Mouse (Mus musculus) bone marrow, adult 2 months (tissue): Measurements from ENCODE around the gene Gpx8. TPM values are rescaled to one million over a fixed set of nuclear protein-coding genes. Genes with fewer than 3 reads are reported as not detected.

Experiments used
- H3K27ac ChIP-seq: fragments of 200-500 bp; 2 replicates; pipeline ENCODE4 v1.5.1; 2012; ENCODE audit warnings: low read depth, mild to moderate bottlenecking, control low read depth, inconsistent platforms, low read length; ENCODE audit not compliant: control insufficient read depth, poor library complexity, insufficient read depth
- H3K4me1 ChIP-seq: fragments of 200-500 bp; 2 replicates; pipeline ENCODE4 v1.6.1; 2011; ENCODE audit warnings: low read length; ENCODE audit not compliant: control insufficient read depth, insufficient read depth
- H3K4me3 ChIP-seq: fragments of 200-500 bp; replicated peaks from 2 replicates; pipeline ENCODE3; 2011; ENCODE audit warnings: mild to moderate bottlenecking, low read depth, low read length, control low read depth; ENCODE audit not compliant: control insufficient read depth
- CTCF ChIP-seq: fragments of 200-500 bp; IDR thresholded peaks from 2 replicates; pipeline ENCODE4 v1.5.1; 2011; ENCODE audit warnings: low read length, control low read depth; ENCODE audit not compliant: control insufficient read depth, insufficient read depth
- POLR2A ChIP-seq: fragments of 200-500 bp; IDR thresholded peaks from 2 replicates; pipeline ENCODE4 v1.6.1; 2011; ENCODE audit warnings: low read depth, mild to moderate bottlenecking, control low read depth, low read length, borderline replicate concordance; ENCODE audit not compliant: control insufficient read depth
- WGBS: fragments of 180-500 bp; shearing (Covaris S2); methylation state at CpG from one replicate; pipeline ENCODE4 v1.1.7; 2018; 5-methylcytosine and 5-hydroxymethylcytosine counted together
- polyA plus RNA-seq: library from polyadenylated mRNA; stranded (reverse); fragments of >200 nt; gene quantifications from 2 replicates; pipeline ENCODE4 v1.2.4, GENCODE M21; 2011; ENCODE audit warnings: low replicate concordance; ENCODE audit not compliant: missing spikeins, insufficient read depth, insufficient read length

Gene Gpx8
- polyA plus RNA-seq: 4.6 and 23.8 TPM in 2 replicates

GRCm38 (mm10) chr13:113046211-113046883, at the start of gene Gpx8:
Gpx8 (minus strand) TSS chr13:113046410.
- H3K4me1 ChIP-seq: no peaks in the 10 kb centered on the region
- no peak for TF ChIP-seq CTCF
- no peak for TF ChIP-seq POLR2A
- no peak within 1 kb of the TSS for H3K27ac ChIP-seq
- WGBS: 8% methylated on average over 21 of the region's 21 CpGs
- H3K4me3 ChIP-seq: no peak within 1 kb of the TSS

GRCm38 (mm10) chr13:113094618-113095017, 48.4 kb upstream of the Gpx8 start:
- Histone ChIP-seq H3K27ac (no peak overlapping the region), H3K4me3 (no peak overlapping the region), H3K4me1 (no peaks in the 10 kb centered on the region)
- 74% methylated on average over 1 of the region's 1 CpGs for WGBS
- no peak for TF ChIP-seq CTCF
- no peak for TF ChIP-seq POLR2A

GRCm38 (mm10) chr13:113090489-113090888, 44.3 kb upstream of the Gpx8 start:
- H3K27ac ChIP-seq: no peak overlapping the region
- TF ChIP-seq CTCF: no peak
- TF ChIP-seq POLR2A: no peak
- H3K4me3 ChIP-seq: no peak overlapping the region
- no peaks in the 10 kb centered on the region for H3K4me1 ChIP-seq
- WGBS: 81% methylated on average over 8 of the region's 8 CpGs

GRCm38 (mm10) chr13:113087226-113088017, 41.2 kb upstream of the Gpx8 start:
- Histone ChIP-seq H3K27ac (no peak overlapping the region), H3K4me1 (no peaks in the 10 kb centered on the region), H3K4me3 (no peak overlapping the region)
- no peak for TF ChIP-seq CTCF
- TF ChIP-seq POLR2A: no peak
- 60% methylated on average over 13 of the region's 13 CpGs for WGBS

GRCm38 (mm10) chr13:113084732-113085131, 38.5 kb upstream of the Gpx8 start:
- WGBS: 42% methylated on average over 5 of the region's 5 CpGs
- no peaks in the 10 kb centered on the region for H3K4me1 ChIP-seq
- H3K27ac ChIP-seq: no peak overlapping the region
- H3K4me3 ChIP-seq: no peak overlapping the region
- TF ChIP-seq POLR2A (no peak), CTCF (no peak)

GRCm38 (mm10) chr13:113082101-113082500, 35.9 kb upstream of the Gpx8 start:
- Histone ChIP-seq H3K4me1 (no peaks in the 10 kb centered on the region; the same call in 1 of the 2 replicates), H3K4me3 (no peak overlapping the region), H3K27ac (no peak overlapping the region)
- WGBS: 72% methylated on average over 1 of the region's 1 CpGs
- TF ChIP-seq POLR2A (no peak), CTCF (no peak)

GRCm38 (mm10) chr13:113079021-113079420, 32.8 kb upstream of the Gpx8 start:
- no peak for TF ChIP-seq CTCF
- no peak for TF ChIP-seq POLR2A
- no peak overlapping the region for H3K4me3 ChIP-seq
- H3K4me1 ChIP-seq: no peaks in the 10 kb centered on the region; the same call in 1 of the 2 replicates
- no peak overlapping the region for H3K27ac ChIP-seq
- WGBS: 79% methylated on average over 9 of the region's 9 CpGs

- Histone ChIP-seq H3K4me1 (no peaks in the 10 kb centered on the region), H3K27ac (no peak overlapping the region), H3K4me3 (no peak overlapping the region)
- TF ChIP-seq CTCF (no peak), POLR2A (no peak)
- WGBS: 88% methylated on average over 9 of the region's 9 CpGs
These were observed 18.3 kb upstream of the Gpx8 start for GRCm38 (mm10) chr13:113064542-113064941.
